Mouse (Mus musculus): ENCODE results near the gene Fam20b. TPM values are rescaled to one million over a fixed set of nuclear protein-coding genes. Genes with fewer than 3 reads are reported as not detected.
"Not testable (repeated sequence)": the region's sequence is repeated elsewhere in the genome, so short reads cannot be mapped to it uniquely, and the experiment has no call there.

The Fam20b gene
- total RNA-seq, 2 experiments from 2014 or later, result 23.9 to 41.6 TPM

GRCm38 (mm10) chr1:156674195-156675000, 44.5 kb downstream of the Fam20b start, which contains the start of gene Tor3a:
Gene Tor3a (minus strand): TSS chr1:156674356.
- ATAC-seq (replicated peaks; ENCODE audit: low FRiP score, poor library complexity, severe bottlenecking), result peak; percentile 84

GRCm38 (mm10) chr1:156673476-156674194, 45.3 kb downstream of the Fam20b start:
- peak; percentile 40 for ATAC-seq (replicated peaks; ENCODE audit: low FRiP score, poor library complexity, severe bottlenecking)

GRCm38 (mm10) chr1:156672720-156673475, 46.0 kb downstream of the Fam20b start:
- ATAC-seq (replicated peaks; ENCODE audit: low FRiP score, poor library complexity, severe bottlenecking), result no peak

GRCm38 (mm10) chr1:156671921-156672320, 47.0 kb downstream of the Fam20b start:
- ATAC-seq (replicated peaks; ENCODE audit: low FRiP score, poor library complexity, severe bottlenecking), result no peak

GRCm38 (mm10) chr1:156669208-156669983, 49.5 kb downstream of the Fam20b start:
- ATAC-seq (replicated peaks; ENCODE audit: low FRiP score, poor library complexity, severe bottlenecking), result no peak

GRCm38 (mm10) chr1:156668602-156669001, 50.3 kb downstream of the Fam20b start:
- no peak for ATAC-seq (replicated peaks; ENCODE audit: low FRiP score, poor library complexity, severe bottlenecking)

GRCm38 (mm10) chr1:156667141-156667926, 51.6 kb downstream of the Fam20b start:
- ATAC-seq (replicated peaks; ENCODE audit: low FRiP score, poor library complexity, severe bottlenecking), result 0 out of 2 replicates have a peak, but pooled peaks have one; percentile 25

- no peak for ATAC-seq (replicated peaks; ENCODE audit: low FRiP score, poor library complexity, severe bottlenecking)
Measured at GRCm38 (mm10) chr1:156665777-156666176, 53.1 kb downstream of the Fam20b start.

- ATAC-seq (replicated peaks; ENCODE audit: low FRiP score, poor library complexity, severe bottlenecking), result not testable (repeated sequence)
Measured at GRCm38 (mm10) chr1:156660660-156661236, 58.1 kb downstream of the Fam20b start.

GRCm38 (mm10) chr1:156659906-156660659, 58.8 kb downstream of the Fam20b start:
- no peak for ATAC-seq (replicated peaks; ENCODE audit: low FRiP score, poor library complexity, severe bottlenecking)

GRCm38 (mm10) chr1:156658676-156659075, 60.2 kb downstream of the Fam20b start:
- no peak for ATAC-seq (replicated peaks; ENCODE audit: low FRiP score, poor library complexity, severe bottlenecking)

- ATAC-seq (replicated peaks; ENCODE audit: low FRiP score, poor library complexity, severe bottlenecking), result no peak
Measured at GRCm38 (mm10) chr1:156657523-156657922, 61.4 kb downstream of the Fam20b start.

- no peak for ATAC-seq (replicated peaks; ENCODE audit: low FRiP score, poor library complexity, severe bottlenecking)
Measured at GRCm38 (mm10) chr1:156654735-156655530, 64.0 kb downstream of the Fam20b start.

- no peak for ATAC-seq (replicated peaks; ENCODE audit: low FRiP score, poor library complexity, severe bottlenecking)
Measured at GRCm38 (mm10) chr1:156652189-156652822, 66.6 kb downstream of the Fam20b start.

GRCm38 (mm10) chr1:156650631-156651030, 68.3 kb downstream of the Fam20b start:
- ATAC-seq (replicated peaks; ENCODE audit: low FRiP score, poor library complexity, severe bottlenecking), result no peak

- no peak for ATAC-seq (replicated peaks; ENCODE audit: low FRiP score, poor library complexity, severe bottlenecking)
Measured at GRCm38 (mm10) chr1:156648705-156649104, 70.2 kb downstream of the Fam20b start.
